Mouse (Mus musculus) cerebellum, adult 2 months (tissue): ENCODE results near the gene Tbc1d16. TPM values are rescaled to one million over a fixed set of nuclear protein-coding genes. Genes with fewer than 3 reads are reported as not detected.

Source experiments
- DNase-seq, 2 experiments: peaks; one replicate each; pipeline ENCODE4 v3.0.0; 2021
- H3K27ac ChIP-seq: fragments of 200-500 bp; 2 replicates; pipeline ENCODE4 v1.5.1; 2012; ENCODE audit warnings: low read length, control low read depth, inconsistent platforms; ENCODE audit not compliant: insufficient read depth
- H3K27me3 ChIP-seq: fragments of 200-500 bp; 2 replicates; pipeline ENCODE4 v1.6.1; 2012; ENCODE audit warnings: inconsistent platforms, mild to moderate bottlenecking, low read length, moderate library complexity; ENCODE audit not compliant: control insufficient read depth, insufficient read depth
- H3K4me1 ChIP-seq: fragments of 200-500 bp; 2 replicates; pipeline ENCODE4 v1.6.1; 2011; ENCODE audit warnings: low read length; ENCODE audit not compliant: control insufficient read depth, insufficient read depth
- H3K4me3 ChIP-seq: fragments of 200-500 bp; replicated peaks from 2 replicates; pipeline ENCODE3; 2011; ENCODE audit warnings: mild to moderate bottlenecking, low read depth, low read length, control low read depth; ENCODE audit not compliant: insufficient read depth
- CTCF ChIP-seq: fragments of 200-500 bp; IDR thresholded peaks from 2 replicates; pipeline ENCODE4 v1.5.1; 2011; ENCODE audit warnings: low read depth, mild to moderate bottlenecking, control low read depth, low read length, moderate library complexity, borderline replicate concordance; ENCODE audit not compliant: insufficient read depth
- POLR2A ChIP-seq: fragments of 200-500 bp; IDR thresholded peaks from 2 replicates; pipeline ENCODE4 v1.6.1; 2011; ENCODE audit warnings: low read length, control low read depth, borderline replicate concordance; ENCODE audit not compliant: insufficient read depth
- WGBS: fragments of 180-500 bp; shearing (Covaris S2); methylation state at CpG from one replicate; pipeline ENCODE4 v1.1.7; 2018; 5-methylcytosine and 5-hydroxymethylcytosine counted together
- polyA plus RNA-seq: library from polyadenylated mRNA; depleted of rRNA; stranded (reverse); fragments of >200 nt; gene quantifications from 2 replicates; pipeline ENCODE4 v1.2.3, GENCODE M21; 2012

The Tbc1d16 gene
- polyA plus RNA-seq, 1 experiment: 32.5 TPM

DNA sequence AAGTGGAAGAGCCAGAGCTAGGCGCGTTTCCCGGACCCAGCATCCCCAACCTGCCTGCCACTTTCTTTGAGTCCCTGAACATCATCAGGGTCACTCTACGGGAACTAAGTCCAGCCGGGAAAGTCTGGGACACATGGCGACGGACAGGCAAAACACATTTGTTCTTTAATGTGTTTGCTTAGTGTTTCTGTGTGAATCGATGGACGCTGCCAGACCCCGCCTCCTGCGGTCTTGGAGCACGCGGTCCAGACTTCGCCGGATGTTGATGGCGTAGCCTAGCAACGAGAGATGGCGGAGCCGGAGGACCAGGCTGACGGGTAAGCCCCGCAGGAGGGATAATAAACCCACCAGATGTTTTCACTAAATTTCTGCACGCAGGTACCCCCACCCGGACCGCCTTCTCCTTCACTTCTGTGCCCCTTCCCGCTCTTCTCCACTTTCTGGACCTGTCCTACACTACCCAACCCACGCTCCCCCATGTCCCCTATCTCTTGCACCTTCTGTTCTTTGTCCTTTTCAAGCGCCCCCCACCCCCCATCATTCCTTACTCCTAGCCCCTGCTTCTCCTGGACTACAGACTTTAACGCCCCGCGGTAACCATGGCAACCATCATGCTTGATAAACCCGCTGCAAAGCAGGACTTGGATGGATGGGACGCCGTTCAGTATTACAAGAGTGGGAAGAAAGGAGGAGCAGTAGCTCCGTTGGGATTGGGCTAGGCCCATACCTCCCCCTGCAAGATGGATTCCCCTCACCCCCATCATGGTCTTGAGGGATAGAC is 737 bp upstream of the Tbc1d16 start:
- H3K27me3 ChIP-seq: no peaks in the 10 kb centered on the region
- peak in 1 of 2 experiments; percentile 53 for DNase-seq
- TF ChIP-seq CTCF (no peak), POLR2A (no peak)
- H3K4me3 ChIP-seq: peak overlapping the region; percentile 74
- H3K4me1 ChIP-seq: peaks cover 15% of the 10 kb centered on the region
- no peak overlapping the region for H3K27ac ChIP-seq
- WGBS: 1% methylated on average over 34 of the region's 34 CpGs

- Histone ChIP-seq H3K27ac (peak overlapping the region; percentile 53), H3K4me1 (peaks cover 26% of the 10 kb centered on the region), H3K27me3 (no peaks in the 10 kb centered on the region), H3K4me3 (peak overlapping the region; percentile 74)
- DNase-seq: no peak
- TF ChIP-seq CTCF: no peak
- no peak for TF ChIP-seq POLR2A
- under 1% methylated on average over 12 of the region's 12 CpGs for WGBS
Observed at GRCm38 (mm10) chr11:119227591-119227990, 708 bp downstream of the Tbc1d16 start.

GRCm38 (mm10) chr11:119225634-119226033 is 2.7 kb downstream of the Tbc1d16 start:
- WGBS: 66% methylated on average over 9 of the region's 9 CpGs
- Histone ChIP-seq H3K27me3 (no peaks in the 10 kb centered on the region), H3K27ac (no peak overlapping the region), H3K4me1 (peaks cover 37% of the 10 kb centered on the region), H3K4me3 (no peak overlapping the region)
- no peak for TF ChIP-seq POLR2A
- no peak for TF ChIP-seq CTCF
- no peak for DNase-seq

DNA sequence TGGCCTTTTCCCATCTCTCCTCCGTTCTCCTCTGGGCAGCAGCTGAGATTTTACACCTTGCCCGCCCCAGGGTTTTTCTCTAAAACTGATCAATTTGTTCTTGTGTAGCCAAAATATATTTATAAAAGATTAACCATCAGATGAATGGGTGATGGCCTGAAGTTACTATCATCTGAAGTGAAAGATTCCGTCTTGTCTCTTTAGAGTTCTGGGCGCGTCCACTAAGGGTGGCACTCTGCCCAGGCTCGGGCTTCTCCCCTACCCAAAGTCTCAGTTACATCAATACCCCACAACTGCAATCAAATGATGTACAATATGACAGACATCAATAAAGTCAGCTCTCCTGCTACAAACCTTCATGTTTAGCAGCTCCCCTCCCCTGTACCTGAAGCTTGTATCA is 3.4 kb downstream of the Tbc1d16 start:
- no peaks in the 10 kb centered on the region for H3K27me3 ChIP-seq
- no peak for TF ChIP-seq CTCF
- no peak for TF ChIP-seq POLR2A
- H3K27ac ChIP-seq: no peak overlapping the region
- no peak for DNase-seq
- peaks cover 44% of the 10 kb centered on the region for H3K4me1 ChIP-seq
- H3K4me3 ChIP-seq: no peak overlapping the region
- 93% methylated on average over 6 of the region's 6 CpGs for WGBS

DNA sequence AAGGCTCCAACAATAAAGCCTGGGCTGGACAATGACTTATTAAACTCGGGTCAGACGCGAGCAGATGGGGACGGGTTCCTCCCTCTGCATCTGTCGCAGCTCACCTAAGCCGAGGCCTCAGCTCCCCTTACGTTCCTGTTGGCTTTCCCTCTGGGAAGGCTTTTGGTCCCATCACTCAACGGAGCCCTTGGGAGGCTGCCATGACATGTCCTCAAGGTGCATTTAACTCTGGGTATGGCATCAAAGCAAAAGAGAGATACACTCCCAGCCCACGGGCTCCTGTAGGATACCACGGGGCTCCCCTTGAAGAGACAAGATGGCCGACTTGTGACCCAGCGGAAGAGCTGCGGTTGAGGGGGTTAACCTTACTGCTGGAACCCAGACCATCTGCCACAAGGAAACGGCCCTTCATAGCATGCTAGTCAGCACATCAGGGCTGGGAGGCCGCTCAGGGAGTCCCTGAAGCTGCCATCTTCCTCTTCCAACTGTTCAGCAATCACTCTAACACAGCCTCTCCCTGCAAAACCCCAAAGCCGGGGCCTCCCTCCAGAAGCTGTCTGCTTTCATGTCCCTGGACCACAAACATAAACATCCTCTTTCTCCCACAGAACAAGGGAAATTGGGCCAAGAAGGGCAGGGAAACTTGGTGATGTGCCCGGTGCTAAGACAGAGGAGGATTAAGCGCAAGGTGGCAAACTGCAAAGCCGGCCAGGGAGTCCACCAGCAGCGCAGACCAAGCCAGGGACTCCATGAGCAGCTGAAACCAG is 5.0 kb downstream of the Tbc1d16 start:
- Histone ChIP-seq H3K27ac (no peak overlapping the region), H3K27me3 (no peaks in the 10 kb centered on the region), H3K4me1 (peaks cover 50% of the 10 kb centered on the region), H3K4me3 (no peak overlapping the region)
- no peak for TF ChIP-seq POLR2A
- no peak for TF ChIP-seq CTCF
- DNase-seq: peak; percentile 54 to 57
- WGBS: 51% methylated on average over 20 of the region's 20 CpGs

GRCm38 (mm10) chr11:119221812-119222510 is 6.3 kb downstream of the Tbc1d16 start:
- Histone ChIP-seq H3K27me3 (no peaks in the 10 kb centered on the region), H3K4me3 (no peak overlapping the region), H3K4me1 (peaks cover 60% of the 10 kb centered on the region), H3K27ac (no peak overlapping the region)
- DNase-seq: no peak
- WGBS: 52% methylated on average over 10 of the region's 11 CpGs
- TF ChIP-seq CTCF: no peak
- no peak for TF ChIP-seq POLR2A

DNA sequence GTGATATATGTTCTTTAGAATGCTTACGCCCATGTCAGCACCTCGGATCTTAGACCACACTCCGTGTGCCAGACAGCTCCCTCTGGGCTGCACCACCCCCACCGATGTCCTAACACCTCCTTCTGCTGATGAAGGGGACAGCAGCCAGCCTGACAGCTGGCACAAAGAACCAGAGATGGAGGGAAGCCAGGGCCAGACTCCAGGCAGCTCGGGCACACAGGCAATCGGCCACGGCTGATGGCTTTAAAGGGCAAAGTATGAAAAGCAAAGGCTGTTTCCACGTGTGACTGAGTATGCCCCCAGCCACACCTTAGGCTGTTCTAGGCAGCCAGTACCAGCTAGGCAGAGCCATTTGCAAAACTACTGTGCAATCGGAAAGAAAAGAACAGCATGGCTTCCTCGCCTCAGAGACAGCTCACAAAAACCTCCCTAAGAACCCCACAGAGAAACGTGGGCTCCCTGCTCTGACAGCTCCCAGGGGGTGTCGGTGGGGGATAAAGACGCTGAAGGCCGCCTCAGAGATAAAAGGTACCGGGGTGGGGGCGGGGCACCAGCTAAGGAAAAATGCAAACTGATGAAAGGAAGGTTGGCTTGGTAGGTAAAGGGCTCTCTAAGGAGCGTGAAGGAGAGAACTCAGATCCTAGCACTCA is 8.4 kb downstream of the Tbc1d16 start:
- DNase-seq: peak; percentile 93 to 94
- H3K4me1 ChIP-seq: peaks cover 66% of the 10 kb centered on the region
- 8% methylated on average over 17 of the region's 17 CpGs for WGBS
- H3K27ac ChIP-seq: peak overlapping the region; percentile 44
- no peaks in the 10 kb centered on the region for H3K27me3 ChIP-seq
- TF ChIP-seq CTCF (no peak), POLR2A (no peak)
- H3K4me3 ChIP-seq: peak overlapping the region; percentile 32
